16 mouse cellular contexts compared by ENCODE assay signal in genomic region chr10:17655459-17656051, GRCm38 (mm10).
DNase-seq lines count a peak whose midpoint lies in the region; ATAC-seq and TF ChIP-seq lines count a peak whose summit lies in the region.
"Had no signal": no experiment of that assay in that cellular context is flagged by ENCODE, and none has a peak within 500 bp of the region (broad histone marks: within the 10 kb centered on the region; RNA-seq: fewer than 3 reads in every experiment).

No protein-coding gene starts in this region.

- TF ChIP-seq CTCF in midbrain, postnatal 0 days (IDR thresholded peaks at IDR 0.05), result no peak
- no peak for TF ChIP-seq CTCF in olfactory bulb, adult 2 months (IDR thresholded peaks at IDR 0.05; ENCODE audit: insufficient read depth, low read depth, low read length)

- H3K4me3 ChIP-seq in heart, embryonic 15.5 days, result peak overlapping the region; percentile 10; the same call in 1 of the 2 replicates
- H3K4me3 ChIP-seq in midbrain, embryonic 10.5 days, result no peak overlapping the region
- H3K4me3 ChIP-seq in midbrain, postnatal 0 days (ENCODE audit: low read depth, low read length), result no peak overlapping the region
- H3K4me3 ChIP-seq in embryonic facial prominence, embryonic 14.5 days (ENCODE audit: low read depth, low read length), result peak overlapping the region; percentile 10; the same call in 1 of the 2 replicates
- H3K4me3 ChIP-seq in olfactory bulb, adult 2 months (ENCODE audit: insufficient read depth, low read depth, low read length), result no peak overlapping the region
- H3K4me3 ChIP-seq: forebrain, embryonic 15.5 days had no signal

- TF ChIP-seq POLR2A in olfactory bulb, adult 2 months (IDR thresholded peaks at IDR 0.05; ENCODE audit: insufficient read depth, low read depth, low read length), result no peak

- DNase-seq in heart, postnatal 25 days (ENCODE audit: low spot score), result no peak
- no peak for DNase-seq in midbrain, embryonic 10.5 days (ENCODE audit: low spot score)
- DNase-seq in midbrain, postnatal 0 days (ENCODE audit: low spot score), result no peak
- DNase-seq in embryonic facial prominence, embryonic 14.5 days (ENCODE audit: low spot score), result peak; percentile 16
- no peak for DNase-seq in layer of hippocampus, postnatal 14 days (ENCODE audit: low spot score in 2 of 2)
- DNase-seq: cerebellum, adult 9-10 months; gastrocnemius, postnatal 14 days; kidney, postnatal 10 days; layer of hippocampus, adult 9-11 months; lung, embryonic 14.5 days had no signal

- no peak for ATAC-seq in heart, embryonic 15.5 days (replicated peaks; ENCODE audit: insufficient number of reproducible peaks, insufficient read depth, low FRiP score, low read depth)
- ATAC-seq in midbrain, postnatal 0 days (ENCODE audit: low FRiP score), result no peak
- no peak for ATAC-seq in embryonic facial prominence, embryonic 14.5 days (ENCODE audit: low read depth)
- ATAC-seq: forebrain, embryonic 15.5 days had no signal

- H3K27me3 ChIP-seq in heart, embryonic 15.5 days, result no peaks in the 10 kb centered on the region
- H3K27me3 ChIP-seq in midbrain, embryonic 10.5 days (ENCODE audit: low read depth, poor library complexity, severe bottlenecking), result no peaks in the 10 kb centered on the region
- H3K27me3 ChIP-seq in midbrain, postnatal 0 days (ENCODE audit: insufficient read depth, low read length), result no peaks in the 10 kb centered on the region
- H3K27me3 ChIP-seq in embryonic facial prominence, embryonic 14.5 days (replicated peaks; ENCODE audit: control insufficient read depth, insufficient read depth, low read length), result no peaks in the 10 kb centered on the region
- H3K27me3 ChIP-seq: forebrain, embryonic 15.5 days; Patski had no signal

- 58% methylated on average over 10 of the region's 10 CpGs for WGBS in heart, embryonic 15.5 days
- WGBS in midbrain, embryonic 10.5 days, result 74% methylated on average over 10 of the region's 10 CpGs
- WGBS in midbrain, postnatal 0 days, result 65% methylated on average over 10 of the region's 10 CpGs
- 47% methylated on average over 10 of the region's 10 CpGs for WGBS in embryonic facial prominence, embryonic 14.5 days
- WGBS in olfactory bulb, adult 2 months, result 64% methylated on average over 10 of the region's 10 CpGs

- no peak overlapping the region for H3K27ac ChIP-seq in heart, embryonic 15.5 days
- peak overlapping the region; percentile 33; the same call in 1 of the 2 replicates for H3K27ac ChIP-seq in midbrain, embryonic 10.5 days (replicated peaks)
- H3K27ac ChIP-seq in midbrain, postnatal 0 days (ENCODE audit: low read depth, low read length), result no peak overlapping the region
- no peak overlapping the region for H3K27ac ChIP-seq in embryonic facial prominence, embryonic 14.5 days (replicated peaks; ENCODE audit: low read depth, low read length)
- H3K27ac ChIP-seq in olfactory bulb, adult 2 months (ENCODE audit: insufficient read depth, low read depth, low read length), result peak overlapping the region; percentile 48; the same call in 1 of the 2 replicates
- H3K27ac ChIP-seq: forebrain, embryonic 15.5 days; hindbrain, embryonic 14.5 days had no signal

- no peaks in the 10 kb centered on the region for H3K9me3 ChIP-seq in heart, embryonic 15.5 days (replicated peaks)
- no peaks in the 10 kb centered on the region for H3K9me3 ChIP-seq in midbrain, embryonic 10.5 days (replicated peaks)
- no peaks in the 10 kb centered on the region for H3K9me3 ChIP-seq in midbrain, postnatal 0 days (ENCODE audit: low read length)
- no peaks in the 10 kb centered on the region for H3K9me3 ChIP-seq in embryonic facial prominence, embryonic 14.5 days (ENCODE audit: control insufficient read depth, low read length)
- H3K9me3 ChIP-seq: forebrain, embryonic 15.5 days had no signal

- H3K4me2 ChIP-seq in heart, embryonic 15.5 days, result peak overlapping the region; percentile 39
- H3K4me2 ChIP-seq in midbrain, postnatal 0 days (ENCODE audit: low read depth, low read length, poor library complexity, severe bottlenecking), result no peak overlapping the region
- peak overlapping the region; percentile 40 for H3K4me2 ChIP-seq in embryonic facial prominence, embryonic 14.5 days (ENCODE audit: low read depth, low read length)
- H3K4me2 ChIP-seq: forebrain, embryonic 15.5 days; hindbrain, embryonic 14.5 days; lung, embryonic 14.5 days; midbrain, embryonic 11.5 days had no signal

- peaks cover 24% of the 10 kb centered on the region for H3K4me1 ChIP-seq in heart, embryonic 15.5 days (replicated peaks)
- H3K4me1 ChIP-seq in midbrain, embryonic 10.5 days, result peaks cover 36% of the 10 kb centered on the region
- H3K4me1 ChIP-seq in midbrain, postnatal 0 days (ENCODE audit: insufficient read depth, low read length), result no peaks in the 10 kb centered on the region
- H3K4me1 ChIP-seq in embryonic facial prominence, embryonic 14.5 days (ENCODE audit: control insufficient read depth, insufficient read depth, low read length), result peaks cover 13% of the 10 kb centered on the region
- H3K4me1 ChIP-seq in olfactory bulb, adult 2 months (ENCODE audit: control insufficient read depth, insufficient read depth, low read length), result peaks cover 11% of the 10 kb centered on the region

- no peak overlapping the region for H3K9ac ChIP-seq in heart, embryonic 15.5 days
- H3K9ac ChIP-seq in midbrain, postnatal 0 days (replicated peaks; ENCODE audit: low read length, poor library complexity, severe bottlenecking), result no peak overlapping the region
- no peak overlapping the region for H3K9ac ChIP-seq in embryonic facial prominence, embryonic 14.5 days (ENCODE audit: low read depth, low read length)
- H3K9ac ChIP-seq: forebrain, embryonic 15.5 days; hindbrain, embryonic 14.5 days; lung, embryonic 14.5 days had no signal

- intact Hi-C loops in heart, postnatal 25 days (cut with DNase I), result no loop called here

- no peaks in the 10 kb centered on the region for H3K36me3 ChIP-seq in heart, embryonic 15.5 days
- no peaks in the 10 kb centered on the region for H3K36me3 ChIP-seq in midbrain, embryonic 10.5 days
- no peaks in the 10 kb centered on the region for H3K36me3 ChIP-seq in midbrain, postnatal 0 days (ENCODE audit: insufficient read depth, low read length)
- no peaks in the 10 kb centered on the region for H3K36me3 ChIP-seq in embryonic facial prominence, embryonic 14.5 days (ENCODE audit: control insufficient read depth, insufficient read depth, low read length)
- H3K36me3 ChIP-seq: forebrain, embryonic 15.5 days had no signal

Comparison
In these comparisons a context has a peak if more than half of its experiments do, and no peak if none do; other contexts are left out.
1. H3K27ac ChIP-seq: peak in midbrain, embryonic 10.5 days (single experiment) and olfactory bulb, adult 2 months (single experiment); none in heart, embryonic 15.5 days (single experiment), midbrain, postnatal 0 days (single experiment) and embryonic facial prominence, embryonic 14.5 days (single experiment).
2. H3K4me3 ChIP-seq: peak in heart, embryonic 15.5 days (single experiment) and embryonic facial prominence, embryonic 14.5 days (single experiment); none in midbrain, embryonic 10.5 days (single experiment), midbrain, postnatal 0 days (single experiment) and olfactory bulb, adult 2 months (single experiment).